Mouse (Mus musculus): Measurements from ENCODE around the gene Vti1a.

Vti1a gene

DNA sequence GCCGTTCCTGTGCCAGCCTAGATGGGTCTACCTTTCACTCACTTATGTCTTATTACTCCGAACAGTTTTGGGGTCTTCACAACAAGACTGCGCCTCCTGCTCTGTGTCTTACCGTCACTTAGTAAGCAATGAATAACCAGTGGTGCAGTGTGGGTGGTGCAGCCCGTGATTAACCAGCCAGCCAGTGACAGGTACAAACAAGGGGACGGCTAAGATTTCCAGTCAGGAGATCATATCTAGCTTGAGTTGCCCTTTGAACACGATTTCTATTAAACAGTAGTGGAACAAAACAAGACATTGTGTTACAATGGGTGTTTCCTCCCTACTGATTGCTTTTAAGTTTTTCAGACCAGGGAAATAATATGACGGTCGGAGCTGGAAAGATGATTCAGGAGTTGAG is 27.2 kb downstream of the Vti1a start:
- in situ Hi-C loops (cut with MboI; ENCODE audit: unreplicated experiment in 2 of 2): loop anchor here in 1 of 2 experiments (10.0 kb wide), 1 partner anchor 532 kb away; no protein-coding TSS in a partner anchor

DNA sequence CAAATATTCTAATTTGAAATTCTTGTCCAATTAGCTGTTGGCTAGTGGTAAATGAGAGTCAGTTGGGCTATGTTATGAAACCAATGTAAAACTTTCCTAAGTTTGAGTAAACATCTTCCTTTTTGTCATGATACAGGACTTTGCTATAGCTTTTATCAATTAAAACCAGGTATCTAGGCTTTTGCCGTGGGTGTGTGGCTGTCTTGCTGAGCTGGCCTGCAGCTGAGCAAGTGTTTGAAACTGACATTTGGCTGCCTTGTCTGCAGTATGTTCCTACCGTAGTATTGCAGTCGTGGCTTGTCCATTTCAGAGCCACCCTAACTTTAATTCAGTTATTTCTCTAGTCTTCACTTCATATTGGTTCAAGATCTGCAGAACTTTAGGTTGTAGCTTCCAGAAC is 32.1 kb downstream of the Vti1a start:
- in situ Hi-C loops (cut with MboI; ENCODE audit: unreplicated experiment in 2 of 2): loop anchor here in 1 of 2 experiments (10.0 kb wide), 1 partner anchor 527 kb away; no protein-coding TSS in a partner anchor

DNA sequence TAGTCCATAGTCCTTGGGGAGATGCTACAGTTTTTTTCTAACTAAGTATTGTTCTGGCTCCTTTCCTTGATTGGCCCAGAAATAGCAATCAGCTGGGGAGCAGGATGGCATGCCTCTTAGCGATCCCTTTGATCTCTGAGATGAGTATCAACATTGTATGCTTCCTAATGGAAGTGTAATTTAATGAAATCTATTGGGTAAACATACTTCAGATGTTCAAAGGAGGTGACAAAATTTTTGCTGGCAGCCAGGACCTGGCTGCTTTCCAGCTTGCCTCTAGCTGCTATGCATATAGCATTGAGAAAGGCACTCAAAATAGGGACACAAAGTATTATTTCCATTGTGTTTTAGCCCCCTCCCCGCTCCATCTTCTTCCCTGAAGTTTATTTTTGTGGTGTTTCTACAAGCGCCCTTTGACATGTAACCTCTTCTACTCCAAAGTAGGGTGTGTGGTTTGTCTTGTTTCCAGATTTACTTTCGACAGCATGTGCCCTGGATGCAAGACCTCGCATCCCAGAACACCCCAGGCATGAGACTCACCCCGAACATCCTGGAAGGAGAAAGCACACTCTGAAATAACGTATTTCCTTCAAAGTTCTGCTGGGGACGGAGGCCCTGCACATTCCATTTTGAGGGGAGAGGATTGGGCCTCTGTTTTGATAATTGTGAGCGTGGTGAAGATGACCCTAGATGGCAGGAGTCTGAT is 34.7 kb downstream of the Vti1a start:
- in situ Hi-C loops (cut with MboI; ENCODE audit: unreplicated experiment in 2 of 2): no loop called here

DNA sequence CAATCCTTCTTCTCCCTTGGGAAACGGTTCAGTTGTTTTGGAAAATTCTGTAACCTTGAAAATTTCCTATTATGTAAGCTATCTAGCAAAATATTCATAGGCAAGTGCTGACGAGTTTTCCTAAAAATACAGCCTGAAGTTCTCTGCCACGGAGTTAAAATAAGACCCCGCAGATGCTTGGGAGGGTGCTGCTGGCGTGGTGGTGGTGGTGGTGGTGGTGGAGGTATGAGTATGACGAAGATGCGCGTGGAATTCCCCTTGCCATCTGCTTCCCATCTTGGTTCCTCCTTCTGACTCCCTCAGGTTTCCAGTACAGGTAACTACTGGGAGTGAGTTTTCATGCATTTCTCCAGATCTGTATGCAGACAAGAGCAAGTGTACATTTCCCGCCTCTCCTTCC is 46.5 kb downstream of the Vti1a start:
- in situ Hi-C loops (cut with MboI; ENCODE audit: unreplicated experiment in 2 of 2): no loop called here

DNA sequence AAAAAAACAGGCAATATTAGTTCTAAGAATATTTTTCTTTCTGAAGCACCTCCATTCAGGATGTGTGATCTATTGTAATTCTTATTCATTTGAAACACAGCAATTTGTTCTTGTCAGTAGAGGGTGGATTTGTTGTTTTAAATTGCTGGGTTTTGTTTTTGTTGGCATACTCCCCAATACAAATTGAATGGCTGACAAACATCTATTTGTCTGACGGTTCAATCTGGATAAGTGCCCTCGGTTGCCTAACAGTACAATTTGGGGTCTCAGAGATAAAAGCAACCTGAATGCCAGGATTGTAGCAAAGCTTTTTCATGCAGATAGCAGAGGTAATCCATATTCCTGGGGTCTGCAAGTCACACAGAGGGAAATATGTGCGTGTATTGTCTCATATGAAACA is 53.6 kb downstream of the Vti1a start:
- in situ Hi-C loops (cut with MboI; ENCODE audit: unreplicated experiment in 2 of 2): no loop called here

DNA sequence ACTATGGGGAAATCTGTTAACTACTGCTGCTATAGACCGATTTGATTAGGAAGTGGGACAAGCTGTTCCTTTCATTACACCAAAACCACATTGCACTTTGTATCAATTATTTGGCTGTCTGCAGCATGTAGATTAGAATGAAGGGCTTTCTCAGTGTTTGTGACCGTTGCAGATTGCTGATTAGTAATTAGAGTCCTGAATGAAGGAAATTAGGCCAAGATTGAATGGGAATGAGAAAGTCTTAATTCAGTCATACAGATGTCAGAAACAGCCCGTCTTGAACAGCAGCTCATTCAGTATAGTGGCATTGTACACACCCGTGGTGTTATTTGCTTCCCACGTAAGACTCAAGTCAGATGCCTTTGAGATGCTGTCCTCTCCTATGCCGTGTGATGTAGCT is 60.2 kb downstream of the Vti1a start:
- in situ Hi-C loops (cut with MboI; ENCODE audit: unreplicated experiment in 2 of 2): no loop called here

DNA sequence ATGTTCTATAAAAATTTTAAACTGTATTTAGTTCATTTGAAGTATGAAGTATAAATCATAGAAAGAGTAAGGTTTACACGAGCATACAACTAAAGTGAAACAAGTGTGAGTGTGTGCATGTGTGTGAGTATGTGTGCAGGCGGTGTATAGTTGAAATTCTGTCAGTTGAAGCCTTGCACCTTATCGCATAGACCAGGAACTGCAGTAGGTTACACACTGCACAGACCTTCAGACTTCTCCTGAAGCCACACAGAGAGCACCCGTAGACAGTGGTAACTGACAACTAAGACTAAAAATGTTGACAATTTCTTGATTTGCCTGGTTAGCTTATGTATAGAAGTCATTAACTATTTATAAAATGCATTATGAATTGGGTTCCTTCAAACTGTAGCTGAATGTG is 61.4 kb downstream of the Vti1a start:
- in situ Hi-C loops (cut with MboI; ENCODE audit: unreplicated experiment in 2 of 2): no loop called here

DNA sequence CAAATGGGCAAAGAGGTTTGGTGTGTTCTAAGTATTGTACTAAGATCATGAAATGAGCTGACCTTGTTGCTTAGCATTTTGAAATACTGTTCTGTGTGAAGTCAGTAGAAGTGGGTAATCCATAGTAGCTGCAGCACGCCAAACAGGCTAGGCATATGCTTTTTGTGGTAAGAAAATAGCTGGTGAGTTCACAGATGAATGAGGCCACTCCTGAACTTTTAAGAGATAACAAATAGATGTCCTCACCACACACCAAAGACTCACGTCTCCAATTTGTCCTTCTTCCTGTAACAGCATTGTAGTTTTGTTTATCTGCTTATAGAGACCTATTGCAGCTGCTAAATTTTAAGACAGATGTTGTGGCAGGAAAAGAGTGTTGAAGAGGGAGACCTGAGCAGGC is 62.8 kb downstream of the Vti1a start:
- in situ Hi-C loops (cut with MboI; ENCODE audit: unreplicated experiment in 2 of 2): no loop called here

DNA sequence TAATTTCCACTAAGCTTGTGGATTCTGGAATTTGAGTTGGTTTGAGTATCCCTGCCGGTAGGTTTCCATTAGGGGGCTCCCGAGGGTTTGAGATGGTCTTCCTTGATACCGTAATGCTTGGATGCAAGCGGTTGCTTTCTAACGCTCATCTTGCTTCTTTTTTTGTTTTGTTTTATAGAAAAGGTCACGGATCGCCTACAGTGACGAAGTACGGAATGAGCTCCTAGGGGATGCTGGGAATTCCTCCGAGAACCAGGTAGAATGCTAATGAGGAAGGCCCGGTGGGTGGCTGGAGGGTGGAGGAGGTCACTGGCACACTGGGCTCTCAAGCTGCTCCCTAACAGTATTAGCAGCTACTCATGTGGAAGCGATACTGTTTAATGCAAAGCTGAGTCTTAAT is 64.7 kb downstream of the Vti1a start:
- in situ Hi-C loops (cut with MboI; ENCODE audit: unreplicated experiment in 2 of 2): no loop called here

DNA sequence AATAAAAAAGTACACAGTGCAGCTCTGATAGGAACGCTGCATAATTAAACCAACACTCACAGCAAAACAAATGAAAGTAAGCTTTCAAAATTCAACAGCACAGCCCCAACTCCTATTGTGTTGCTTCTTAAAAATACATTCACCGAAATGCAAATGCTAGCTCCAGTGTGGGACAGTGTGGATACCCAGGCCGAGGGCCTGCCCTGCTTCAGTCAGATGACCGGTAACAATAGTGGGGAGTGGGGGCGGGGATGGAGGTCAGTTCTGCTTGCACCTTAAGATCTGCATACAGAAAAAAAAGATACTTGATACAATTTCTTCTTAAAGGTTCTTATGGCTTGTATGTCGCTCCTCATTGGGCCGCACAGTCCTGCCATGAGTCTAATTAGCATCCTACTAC is 65.2 kb downstream of the Vti1a start:
- in situ Hi-C loops (cut with MboI; ENCODE audit: unreplicated experiment in 2 of 2): no loop called here

DNA sequence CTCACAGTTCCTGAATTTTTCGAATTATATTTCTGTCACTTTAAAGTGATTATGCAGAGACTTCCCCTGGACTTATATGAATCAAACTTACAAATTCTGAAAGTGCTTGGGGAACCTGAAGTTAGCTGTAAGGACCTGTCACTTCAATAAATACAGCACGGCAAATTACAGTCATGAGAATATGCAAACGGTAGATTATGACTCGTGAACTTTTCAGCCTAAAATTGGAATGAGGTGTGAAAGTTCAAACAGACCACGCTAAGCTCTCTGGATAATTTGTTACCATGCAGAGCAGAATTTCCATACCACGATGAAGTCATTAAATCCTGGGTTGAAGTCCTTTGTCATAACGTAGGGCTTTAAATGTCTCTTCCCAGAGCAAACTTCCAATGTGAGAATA is 66.7 kb downstream of the Vti1a start:
- in situ Hi-C loops (cut with MboI; ENCODE audit: unreplicated experiment in 2 of 2): no loop called here

DNA sequence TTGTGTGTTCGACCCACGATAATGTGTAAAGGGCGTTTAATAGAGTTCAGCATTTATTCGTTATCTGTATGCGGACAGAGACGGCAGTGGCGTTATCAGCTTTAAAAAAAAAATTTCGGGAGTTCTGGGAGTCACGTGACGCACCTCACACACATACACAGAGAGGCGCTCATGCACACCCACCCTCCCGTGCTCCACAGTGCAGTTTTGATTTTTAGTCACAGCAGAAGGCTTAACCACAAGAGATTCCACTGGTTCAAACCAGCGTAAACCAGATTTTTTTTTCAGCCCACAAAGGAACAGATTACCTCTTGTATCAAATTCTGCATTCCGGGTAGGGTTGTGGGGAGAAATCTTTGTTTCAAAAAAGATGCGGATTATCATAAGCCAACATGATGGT is 68.5 kb downstream of the Vti1a start:
- in situ Hi-C loops (cut with MboI; ENCODE audit: unreplicated experiment in 2 of 2): no loop called here

DNA sequence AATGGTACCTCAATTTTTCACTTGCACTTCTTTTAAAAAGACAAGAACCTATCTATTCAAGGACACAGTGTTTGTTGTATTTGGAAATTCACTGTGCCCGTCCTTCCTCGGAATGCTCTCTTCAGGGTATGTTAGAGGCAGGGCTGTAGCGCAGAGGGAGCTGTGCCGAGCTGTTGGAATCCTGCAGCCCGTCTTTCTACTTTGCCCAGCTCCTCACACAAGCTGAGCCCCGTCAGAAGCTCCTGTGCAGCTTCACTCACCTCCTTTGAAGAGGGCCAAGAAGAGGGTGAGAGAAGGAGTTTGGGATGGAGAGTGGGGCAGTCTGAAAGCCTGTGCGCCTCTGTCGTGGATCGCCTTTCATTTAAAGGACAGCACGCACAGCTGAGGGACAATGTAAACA is 72.9 kb downstream of the Vti1a start:
- in situ Hi-C loops (cut with MboI; ENCODE audit: unreplicated experiment in 2 of 2): no loop called here

DNA sequence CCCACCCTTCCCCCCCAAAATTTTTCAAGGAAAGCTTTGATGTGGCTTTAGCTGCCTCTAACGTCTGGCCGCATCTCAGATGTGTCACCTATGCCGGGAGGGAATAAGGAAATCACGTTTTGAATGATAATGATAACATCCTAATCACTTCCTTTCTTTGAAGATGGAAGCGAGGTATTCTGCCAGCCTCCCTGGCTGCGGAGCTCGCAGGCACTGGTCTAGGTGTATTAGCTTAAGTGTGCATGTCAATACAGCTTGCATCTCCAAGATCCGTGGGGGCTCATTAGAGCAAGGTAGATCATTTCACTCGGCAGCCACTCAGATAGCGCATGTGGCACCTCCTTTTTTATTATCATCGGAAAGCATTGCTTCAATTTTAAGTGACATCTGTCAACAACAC is 74.2 kb downstream of the Vti1a start:
- in situ Hi-C loops (cut with MboI; ENCODE audit: unreplicated experiment in 2 of 2): no loop called here

DNA sequence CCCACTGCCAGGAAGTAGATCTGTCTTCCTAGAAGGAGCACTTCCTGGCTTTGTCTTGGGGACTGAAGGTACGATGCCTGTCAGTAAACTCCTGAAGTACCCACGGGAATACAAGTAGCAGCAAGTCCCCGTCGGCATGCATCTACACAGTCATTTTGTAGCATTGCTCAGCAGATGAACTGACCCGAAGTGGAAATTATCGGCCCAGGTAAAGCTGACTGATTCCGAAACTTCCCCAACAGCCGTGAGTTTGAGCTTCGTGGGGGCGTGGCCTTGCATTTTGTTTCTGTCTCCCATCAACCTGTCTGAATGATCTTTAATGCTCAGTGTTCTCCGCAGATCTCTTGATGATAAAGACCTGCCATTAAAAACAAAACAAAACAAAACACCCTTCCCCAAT is 85.5 kb downstream of the Vti1a start:
- in situ Hi-C loops (cut with MboI; ENCODE audit: unreplicated experiment in 2 of 2): no loop called here

DNA sequence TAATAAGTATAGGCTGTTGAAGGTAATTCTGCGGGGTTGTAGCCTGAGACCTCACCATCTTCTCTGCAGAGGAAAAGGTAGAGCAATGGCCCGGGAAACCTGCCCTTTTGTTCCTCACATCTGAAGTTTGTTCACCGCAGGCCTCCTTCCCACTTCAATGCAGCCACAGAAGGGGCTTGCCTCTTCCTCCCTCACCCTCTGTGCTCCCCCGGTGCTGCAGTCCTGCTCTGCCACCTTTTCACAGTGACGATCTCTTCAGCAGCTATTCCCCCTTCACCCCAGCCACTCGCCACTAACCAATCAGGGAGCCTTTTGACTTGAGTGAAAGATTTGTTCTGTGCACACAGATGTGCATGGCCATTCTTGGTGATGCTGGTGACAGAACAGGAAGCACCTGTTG is 92.4 kb downstream of the Vti1a start:
- in situ Hi-C loops (cut with MboI; ENCODE audit: unreplicated experiment in 2 of 2): no loop called here

DNA sequence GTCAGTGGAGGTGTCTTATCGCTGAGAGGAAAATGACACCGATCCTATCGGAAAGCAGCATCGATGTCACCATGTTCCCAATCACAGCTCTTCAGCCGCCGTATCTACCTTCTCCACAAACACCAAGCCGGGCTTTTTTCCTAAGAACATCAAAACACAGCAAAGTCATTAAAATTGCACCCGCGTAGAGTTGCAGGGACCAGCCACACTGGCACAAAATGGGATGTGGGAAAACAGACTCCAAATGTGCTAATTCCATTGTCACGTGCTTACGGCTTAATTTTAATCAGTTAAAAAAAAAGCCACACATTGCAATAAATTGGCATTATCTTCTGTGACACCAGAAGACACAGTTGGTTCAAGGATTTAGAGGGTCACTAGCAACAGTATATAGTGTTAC is 95.3 kb downstream of the Vti1a start:
- in situ Hi-C loops (cut with MboI; ENCODE audit: unreplicated experiment in 2 of 2): loop anchor here (5.0 to 10.0 kb wide), 4 partner anchors 141 to 786 kb away; partner anchors contain the start of gene Tcf7l2 (in 1 of the 2)

DNA sequence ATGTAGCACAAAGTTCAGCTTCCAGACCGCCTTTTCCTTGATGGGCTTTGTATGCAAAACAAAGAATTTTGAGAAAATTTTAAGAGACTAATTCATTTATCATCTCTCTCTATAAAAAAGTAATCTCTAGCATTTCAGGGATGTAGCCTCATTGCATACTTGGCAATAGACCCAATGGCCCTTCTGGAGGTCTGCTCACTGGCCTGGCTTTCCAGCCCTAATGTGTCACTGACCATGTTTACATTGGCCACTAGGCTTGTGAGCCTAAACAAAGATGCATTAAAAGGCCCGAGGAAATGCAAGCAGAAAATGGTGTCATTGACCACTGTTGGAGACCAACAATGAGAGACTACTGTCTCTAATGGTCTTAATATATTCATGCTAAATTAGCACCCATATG is 95.8 kb downstream of the Vti1a start:
- in situ Hi-C loops (cut with MboI; ENCODE audit: unreplicated experiment in 2 of 2): loop anchor here (5.0 to 10.0 kb wide), 4 partner anchors 140 to 785 kb away; partner anchors contain the start of gene Tcf7l2 (in 1 of the 2)

DNA sequence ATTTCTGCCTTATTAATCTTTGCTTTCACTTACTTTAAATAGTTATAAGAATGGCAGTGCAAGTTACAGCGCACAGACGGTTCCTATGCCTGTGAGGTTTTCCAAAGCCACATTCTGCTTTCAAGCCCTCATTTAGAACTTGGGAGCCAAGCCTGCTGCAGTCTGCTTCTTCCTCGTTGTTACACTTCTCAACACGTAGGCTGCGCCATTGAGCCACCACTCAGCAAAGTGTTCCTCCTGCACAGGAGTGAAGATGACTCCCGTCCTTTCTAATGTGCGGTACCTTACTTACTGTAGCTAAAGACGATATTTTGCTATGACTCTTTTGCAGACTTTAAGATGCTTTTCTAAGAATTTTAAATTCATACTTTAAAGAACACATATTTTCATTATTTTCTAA is 98.0 kb downstream of the Vti1a start:
- in situ Hi-C loops (cut with MboI; ENCODE audit: unreplicated experiment in 2 of 2): loop anchor here (5.0 to 10.0 kb wide), 4 partner anchors 138 to 783 kb away; partner anchors contain the start of gene Tcf7l2 (in 1 of the 2)

DNA sequence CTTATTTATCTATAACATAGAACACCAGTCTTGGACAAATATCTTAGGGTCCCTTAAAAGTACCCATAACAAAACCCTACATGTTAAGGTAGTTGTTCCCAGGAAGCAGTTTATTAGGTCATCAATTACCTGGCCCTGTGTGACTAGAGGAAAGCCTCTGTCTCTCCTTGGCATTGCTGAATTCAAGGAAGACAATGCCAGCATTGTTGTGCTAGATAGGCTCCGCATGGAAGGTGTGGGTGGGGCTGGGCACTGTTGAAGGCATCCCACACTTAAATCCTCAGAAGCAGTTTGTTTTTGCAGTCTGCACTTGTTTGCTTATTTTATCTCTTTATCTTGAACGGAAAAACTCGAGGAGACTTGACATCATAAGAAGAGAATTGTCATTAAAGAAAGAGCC is 102.7 kb downstream of the Vti1a start:
- in situ Hi-C loops (cut with MboI; ENCODE audit: unreplicated experiment in 2 of 2): loop anchor here (5.0 to 10.0 kb wide), 5 partner anchors 109 to 779 kb away; partner anchors contain the start of gene Tcf7l2 (in 2 of the 2)

DNA sequence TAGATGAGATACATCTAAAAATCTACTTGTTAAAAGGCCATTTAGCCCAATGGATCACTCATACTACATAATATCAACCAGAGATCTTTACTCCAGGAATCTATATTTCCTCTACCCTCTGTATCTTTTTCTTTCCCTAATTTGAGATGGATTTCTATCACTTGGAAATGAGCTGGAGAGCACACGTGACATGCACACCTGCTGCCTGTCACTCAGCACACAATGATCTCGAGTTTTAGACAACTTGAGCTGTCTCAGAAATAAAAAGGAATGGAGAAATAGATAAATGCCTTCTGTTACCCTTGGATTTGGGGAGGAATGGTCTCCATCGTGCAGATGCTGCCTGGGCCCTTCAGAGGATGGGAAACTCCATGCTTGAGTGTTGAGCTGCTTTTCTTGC is 103.9 kb downstream of the Vti1a start:
- in situ Hi-C loops (cut with MboI; ENCODE audit: unreplicated experiment in 2 of 2): loop anchor here (5.0 to 10.0 kb wide), 5 partner anchors 107 to 777 kb away; partner anchors contain the start of gene Tcf7l2 (in 2 of the 2)

DNA sequence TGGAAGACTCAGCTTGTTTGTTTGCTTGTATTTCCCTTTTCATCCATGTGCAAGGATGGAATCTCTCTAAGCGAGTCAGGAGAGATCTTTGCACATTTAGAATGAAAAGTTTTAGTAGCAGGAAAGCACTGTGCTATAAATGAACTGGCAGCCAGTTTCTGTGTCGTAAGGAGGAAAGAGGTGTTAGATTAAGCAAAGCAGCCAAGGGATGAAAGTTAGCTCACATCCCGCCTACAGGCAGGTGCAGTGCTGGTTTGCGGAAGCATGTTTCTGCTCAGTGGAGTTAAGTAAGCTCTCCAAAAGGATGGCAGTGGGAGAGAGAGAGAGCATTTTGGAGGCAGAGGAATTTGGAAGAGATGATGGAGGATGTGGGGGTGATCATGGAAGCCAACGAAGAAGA is 105.7 kb downstream of the Vti1a start:
- in situ Hi-C loops (cut with MboI; ENCODE audit: unreplicated experiment in 2 of 2): no loop called here
